Mouse (Mus musculus) limb, embryonic 11.5 days (tissue): Measurements from ENCODE around the gene Plekhm3. TPM values are rescaled to one million over a fixed set of nuclear protein-coding genes. Genes with fewer than 3 reads are reported as not detected.

Experiments used
- ATAC-seq: fragments of 200-750 bp; cut with Nextera tagmentation; 2 replicates; pipeline ENCODE4 v1.8.0; 2017; ENCODE audit warnings: low read depth; ENCODE audit not compliant: insufficient number of reproducible peaks, low FRiP score, low TSS enrichment
- DNase-seq: peaks from one replicate; pipeline ENCODE4 v3.0.0-alpha.2; 2015; ENCODE audit warnings: low spot score
- H3K27ac ChIP-seq: fragments of 300-500 bp; sonication (generic); replicated peaks from 2 replicates; pipeline ENCODE4 v1.5.1; 2014; ENCODE audit warnings: low read depth, mild to moderate bottlenecking, low read length
- H3K27me3 ChIP-seq: fragments of 300-500 bp; sonication (generic); 2 replicates; pipeline ENCODE4 v1.6.1; 2014; ENCODE audit warnings: mild to moderate bottlenecking, low read length, mixed read lengths; ENCODE audit not compliant: control insufficient read depth, insufficient read depth
- H3K36me3 ChIP-seq: fragments of 300-500 bp; sonication (generic); 2 replicates; pipeline ENCODE4 v1.6.1; 2014; ENCODE audit warnings: mild to moderate bottlenecking, low read length, moderate library complexity, mixed read lengths; ENCODE audit not compliant: control insufficient read depth, insufficient read depth
- H3K4me1 ChIP-seq: fragments of 300-500 bp; sonication (generic); 2 replicates; pipeline ENCODE4 v1.6.1; 2014; ENCODE audit warnings: low read length, mixed read lengths; ENCODE audit not compliant: control insufficient read depth, insufficient read depth
- H3K4me2 ChIP-seq: fragments of 300-500 bp; sonication (generic); 2 replicates; pipeline ENCODE4 v1.6.1; 2014; ENCODE audit warnings: low read depth, mild to moderate bottlenecking, moderate library complexity; ENCODE audit not compliant: severe bottlenecking
- H3K4me3 ChIP-seq: fragments of 300-500 bp; sonication (generic); 2 replicates; pipeline ENCODE4 v1.5.1; 2014; ENCODE audit warnings: low read depth, low read length
- H3K9ac ChIP-seq: fragments of 300-500 bp; sonication (generic); 2 replicates; pipeline ENCODE4 v1.6.1; 2014; ENCODE audit warnings: mild to moderate bottlenecking, low read length
- H3K9me3 ChIP-seq: fragments of 300-500 bp; sonication (generic); 2 replicates; pipeline ENCODE4 v1.6.1; 2016; ENCODE audit warnings: low read length; ENCODE audit not compliant: control insufficient read depth
- WGBS: fragments of 180-500 bp; shearing (Covaris S2); extraction: QIAGEN DNeasy Blood & Tissue Kit; methylation state at CpG from one replicate; pipeline ENCODE4 v1.1.7; 2014; 5-methylcytosine and 5-hydroxymethylcytosine counted together
- polyA plus RNA-seq: library from polyadenylated mRNA; unstranded; fragments of >200 nt; fragmentation: Nextera tagmentation; extraction: Ambion mirVana; gene quantifications from 2 replicates; pipeline ENCODE4 v1.2.1, GENCODE M21; 2014

Plekhm3 gene
- polyA plus RNA-seq, 1 experiment from 2014 or later, result 7.8 TPM

DNA sequence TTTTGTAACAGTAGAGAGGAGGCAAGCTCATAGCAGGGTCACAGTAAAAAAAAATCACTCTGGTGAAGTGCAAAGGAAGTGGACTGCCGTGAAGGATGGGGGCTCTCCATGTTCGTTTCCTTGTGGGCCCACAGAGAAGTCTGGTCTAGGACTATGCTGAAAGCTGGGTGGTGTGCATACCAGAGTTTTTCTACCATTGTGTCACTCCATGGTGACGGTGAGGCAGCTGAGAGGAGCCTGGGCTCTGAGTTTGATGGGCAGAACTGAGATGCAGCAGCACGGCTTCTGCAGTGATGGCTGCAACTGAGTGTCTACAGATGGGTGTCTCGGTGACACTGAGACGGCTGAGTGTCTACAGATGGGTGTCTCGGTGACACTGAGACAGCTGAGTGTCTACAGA is 108.5 kb downstream of the Plekhm3 start:
- Histone ChIP-seq H3K4me3 (no peak overlapping the region), H3K27ac (no peak overlapping the region; the same call in 1 of the 2 replicates), H3K4me2 (no peak overlapping the region), H3K27me3 (peaks cover 2% of the 10 kb centered on the region; the same call in 1 of the 2 replicates), H3K36me3 (no peaks in the 10 kb centered on the region), H3K9ac (no peak overlapping the region), H3K4me1 (peaks cover 23% of the 10 kb centered on the region), H3K9me3 (no peaks in the 10 kb centered on the region)
- 75% methylated on average over 7 of the region's 7 CpGs for WGBS
- ATAC-seq (no peak), DNase-seq (no peak)

DNA sequence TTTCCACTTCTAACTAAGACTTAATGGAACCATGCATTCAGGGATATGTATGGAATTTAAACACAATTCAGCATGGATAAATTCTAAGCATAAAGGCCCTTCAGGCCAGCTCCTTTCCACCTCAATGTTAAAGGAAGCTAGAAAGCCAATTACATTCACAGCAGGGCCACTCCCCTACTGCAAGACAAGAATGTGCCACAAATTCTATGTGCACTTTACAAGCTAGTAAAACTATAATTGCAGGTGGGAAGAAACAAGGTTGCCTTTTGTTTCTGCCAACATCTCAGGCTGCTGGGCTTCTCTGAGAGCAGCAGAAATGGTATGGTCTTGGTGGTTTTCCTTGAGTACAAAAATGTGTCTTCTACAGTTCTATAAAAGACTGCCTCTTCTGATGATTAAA is 109.1 kb downstream of the Plekhm3 start:
- peaks cover 23% of the 10 kb centered on the region for H3K4me1 ChIP-seq
- peaks cover 2% of the 10 kb centered on the region; the same call in 1 of the 2 replicates for H3K27me3 ChIP-seq
- no peak for DNase-seq
- no peaks in the 10 kb centered on the region for H3K9me3 ChIP-seq
- H3K4me2 ChIP-seq, result no peak overlapping the region
- no peak overlapping the region; the same call in 1 of the 2 replicates for H3K27ac ChIP-seq
- H3K36me3 ChIP-seq, result no peaks in the 10 kb centered on the region
- no peak overlapping the region for H3K4me3 ChIP-seq
- H3K9ac ChIP-seq, result no peak overlapping the region
- ATAC-seq, result no peak

DNA sequence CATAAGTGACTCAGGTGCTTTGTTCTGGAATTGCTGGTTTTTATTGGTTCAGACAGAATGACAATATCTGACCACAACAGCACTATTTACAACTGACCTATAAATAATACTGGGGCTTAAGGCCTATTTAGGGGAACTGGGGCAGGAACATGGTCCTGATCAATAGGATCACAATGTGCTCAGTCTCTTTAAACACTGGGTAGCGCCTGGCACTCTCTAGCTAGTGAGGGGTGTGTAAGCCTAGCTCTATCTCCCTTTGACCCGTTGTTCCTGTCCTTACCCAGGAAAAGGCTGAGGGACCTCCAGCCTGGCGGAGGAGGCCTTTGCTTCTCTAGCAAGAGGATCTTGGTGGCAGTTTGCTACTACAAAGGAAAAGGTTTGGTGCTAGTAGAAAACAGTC is 111.6 kb downstream of the Plekhm3 start:
- Histone ChIP-seq H3K9ac (no peak overlapping the region), H3K27me3 (peaks cover 2% of the 10 kb centered on the region; the same call in 1 of the 2 replicates), H3K4me2 (no peak overlapping the region), H3K27ac (no peak overlapping the region), H3K9me3 (no peaks in the 10 kb centered on the region), H3K36me3 (no peaks in the 10 kb centered on the region), H3K4me3 (no peak overlapping the region), H3K4me1 (peaks cover 23% of the 10 kb centered on the region)
- DNase-seq (no peak), ATAC-seq (no peak)
- WGBS, result 86% methylated on average over 3 of the region's 3 CpGs

DNA sequence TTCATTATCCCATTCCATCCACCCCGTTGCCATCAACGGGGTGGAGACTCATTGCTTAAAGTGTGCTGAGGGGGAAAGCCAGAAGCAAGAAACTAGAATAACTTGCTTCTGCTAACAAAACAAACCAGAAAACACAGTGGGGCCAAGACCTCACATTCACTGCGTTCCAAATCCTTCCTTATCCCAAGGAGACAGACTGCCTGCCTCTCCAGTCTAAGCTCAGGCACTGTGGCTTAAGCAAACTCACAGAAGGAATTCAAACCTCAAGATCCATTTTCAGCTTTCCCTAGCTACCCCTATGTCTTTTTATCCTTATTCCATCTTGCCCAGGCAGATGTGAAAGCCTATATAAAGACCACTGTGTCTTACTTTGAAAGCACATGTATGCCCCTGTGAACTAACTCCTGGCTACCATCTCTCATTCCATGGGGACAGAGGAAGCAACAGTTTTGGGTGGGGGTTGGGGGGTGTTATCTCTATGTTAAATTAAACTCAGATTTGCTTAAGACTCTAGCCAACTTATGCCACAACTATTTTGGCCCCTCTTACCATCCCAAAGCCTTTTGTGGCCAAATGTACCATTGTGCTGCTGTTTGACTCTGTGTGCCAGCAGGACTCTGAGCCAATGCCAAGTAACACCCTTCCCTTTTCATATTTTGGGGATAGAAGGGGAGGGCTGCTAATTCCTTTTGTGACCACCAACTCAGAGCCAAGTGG is 112.6 kb downstream of the Plekhm3 start:
- 79% methylated on average over 3 of the region's 3 CpGs for WGBS
- no peak overlapping the region for H3K9ac ChIP-seq
- no peaks in the 10 kb centered on the region for H3K36me3 ChIP-seq
- H3K27me3 ChIP-seq, result peaks cover 2% of the 10 kb centered on the region; the same call in 1 of the 2 replicates
- peaks cover 21% of the 10 kb centered on the region for H3K4me1 ChIP-seq
- no peak overlapping the region for H3K27ac ChIP-seq
- ATAC-seq, result no peak
- H3K4me3 ChIP-seq, result no peak overlapping the region
- no peak overlapping the region for H3K4me2 ChIP-seq
- DNase-seq, result no peak
- H3K9me3 ChIP-seq, result no peaks in the 10 kb centered on the region

DNA sequence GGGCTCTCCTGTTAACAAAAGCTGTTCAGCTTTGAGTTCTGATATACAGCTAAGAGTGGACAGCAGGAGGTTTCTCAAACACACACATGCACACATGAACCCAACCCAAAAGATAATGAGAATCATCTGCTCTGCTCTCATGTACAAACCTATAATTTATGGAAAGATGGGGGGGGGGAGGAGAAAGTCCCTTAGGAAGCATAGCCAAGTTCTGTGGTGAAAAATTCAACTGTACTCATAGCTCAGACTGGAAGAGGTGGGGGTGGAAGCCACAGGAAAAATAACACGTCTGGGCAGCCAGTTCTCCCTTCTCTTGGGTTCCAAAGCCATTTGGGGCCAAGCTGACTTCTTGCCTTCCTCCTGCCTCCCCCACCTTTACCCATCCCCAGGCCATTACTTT is 115.7 kb downstream of the Plekhm3 start:
- no peak overlapping the region for H3K27ac ChIP-seq
- no peaks in the 10 kb centered on the region for H3K9me3 ChIP-seq
- no peak overlapping the region for H3K4me2 ChIP-seq
- no peak overlapping the region for H3K9ac ChIP-seq
- H3K4me3 ChIP-seq, result no peak overlapping the region
- no peaks in the 10 kb centered on the region for H3K36me3 ChIP-seq
- WGBS, result 33% methylated on average over 1 of the region's 1 CpGs
- no peak for DNase-seq
- H3K4me1 ChIP-seq, result 0 out of 2 replicates have a peak, but pooled peaks cover 1% of the 10 kb centered on the region
- ATAC-seq, result no peak
- peaks cover 2% of the 10 kb centered on the region; the same call in 1 of the 2 replicates for H3K27me3 ChIP-seq

DNA sequence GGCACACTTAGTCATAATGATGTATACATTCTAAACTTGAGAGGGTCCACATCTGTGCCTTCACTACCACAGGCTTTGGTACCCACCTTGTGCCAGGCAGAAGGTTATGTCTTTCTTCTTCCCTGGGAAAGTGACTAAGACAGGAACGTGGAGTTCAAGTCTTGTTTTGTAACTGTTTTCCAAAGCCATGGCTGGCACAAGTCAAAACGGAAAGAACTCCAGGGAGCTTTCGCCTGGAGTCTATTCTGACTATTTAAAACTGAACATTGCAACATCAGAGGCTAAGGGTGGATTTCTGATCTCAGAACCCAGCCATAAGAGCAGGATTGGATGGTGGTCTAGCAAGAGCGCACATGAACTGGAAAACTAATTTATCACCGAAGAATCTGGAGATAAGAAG is 120.0 kb downstream of the Plekhm3 start:
- Histone ChIP-seq H3K9me3 (no peaks in the 10 kb centered on the region), H3K36me3 (no peaks in the 10 kb centered on the region), H3K4me1 (no peaks in the 10 kb centered on the region), H3K4me2 (no peak overlapping the region), H3K27ac (no peak overlapping the region), H3K4me3 (no peak overlapping the region), H3K9ac (no peak overlapping the region), H3K27me3 (no peaks in the 10 kb centered on the region)
- DNase-seq (no peak), ATAC-seq (no peak)
- 93% methylated on average over 5 of the region's 5 CpGs for WGBS

DNA sequence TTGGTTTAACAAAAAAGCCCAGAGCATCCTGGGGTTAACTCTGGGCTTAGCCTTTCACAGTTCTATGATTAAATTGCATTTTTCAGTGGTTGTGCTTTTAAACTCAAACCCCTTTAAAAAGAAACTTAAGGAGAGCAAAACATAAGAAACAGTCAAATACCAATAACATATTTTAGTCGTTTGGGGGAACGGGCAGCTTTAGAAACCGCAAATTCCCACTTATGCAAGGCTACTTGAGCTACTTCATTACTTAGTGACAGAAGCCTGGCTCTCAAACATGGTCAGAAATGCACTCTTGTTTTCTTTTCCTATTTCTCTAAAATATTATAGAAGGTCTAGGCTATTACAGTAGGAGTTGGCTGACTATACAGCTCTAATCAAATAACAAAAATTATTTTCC is 120.5 kb downstream of the Plekhm3 start:
- ATAC-seq (no peak), DNase-seq (no peak)
- WGBS, result 76% methylated on average over 3 of the region's 3 CpGs
- Histone ChIP-seq H3K27me3 (no peaks in the 10 kb centered on the region), H3K4me1 (no peaks in the 10 kb centered on the region), H3K9me3 (no peaks in the 10 kb centered on the region), H3K36me3 (no peaks in the 10 kb centered on the region), H3K27ac (no peak overlapping the region), H3K9ac (no peak overlapping the region), H3K4me3 (no peak overlapping the region), H3K4me2 (no peak overlapping the region)

DNA sequence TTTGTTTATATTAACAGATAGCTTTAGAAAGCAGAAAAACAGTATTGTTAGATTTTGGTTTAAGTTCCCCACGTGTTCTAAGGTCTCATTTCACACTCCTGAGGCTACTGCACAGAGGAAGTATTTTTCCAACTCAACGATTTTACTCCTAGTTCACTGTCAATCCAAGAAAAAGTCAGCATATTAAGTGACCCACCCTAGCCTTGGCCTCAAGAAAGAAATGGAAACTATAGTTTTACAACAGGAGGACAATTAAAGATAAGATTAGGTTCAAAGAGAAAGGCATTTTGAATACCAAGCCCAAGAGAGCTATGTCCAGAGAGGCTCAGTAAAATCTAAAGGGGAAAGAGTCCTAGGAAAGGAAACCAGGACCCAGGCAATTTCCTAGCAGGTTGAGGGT is 125.1 kb downstream of the Plekhm3 start:
- ATAC-seq (no peak), DNase-seq (no peak)
- Histone ChIP-seq H3K27me3 (no peaks in the 10 kb centered on the region), H3K9ac (no peak overlapping the region), H3K27ac (no peak overlapping the region), H3K4me1 (no peaks in the 10 kb centered on the region), H3K9me3 (no peaks in the 10 kb centered on the region), H3K4me3 (no peak overlapping the region), H3K36me3 (no peaks in the 10 kb centered on the region), H3K4me2 (no peak overlapping the region)
- WGBS, result 77% methylated on average over 2 of the region's 2 CpGs

DNA sequence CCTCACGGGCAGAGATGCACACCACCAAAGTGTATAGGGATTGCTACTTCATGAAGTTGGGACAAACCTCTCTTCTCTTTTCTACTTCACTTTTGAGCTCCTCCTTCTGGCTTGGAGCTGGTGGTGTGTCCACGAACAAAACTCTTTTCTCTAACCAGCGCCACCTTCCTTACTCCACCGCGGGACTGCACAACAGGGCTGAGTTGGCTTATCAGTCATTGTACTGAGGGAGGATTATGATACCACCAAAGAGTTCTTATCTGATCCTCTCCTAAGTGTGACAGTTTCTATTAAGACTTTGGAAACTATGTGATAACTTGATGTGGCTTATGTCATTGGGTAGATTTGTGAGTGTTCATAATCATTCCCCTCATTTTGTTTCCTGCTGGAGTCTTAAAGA is 129.2 kb downstream of the Plekhm3 start:
- Histone ChIP-seq H3K9ac (no peak overlapping the region), H3K4me2 (no peak overlapping the region), H3K27ac (no peak overlapping the region), H3K27me3 (no peaks in the 10 kb centered on the region), H3K4me1 (no peaks in the 10 kb centered on the region), H3K36me3 (no peaks in the 10 kb centered on the region), H3K4me3 (no peak overlapping the region), H3K9me3 (no peaks in the 10 kb centered on the region)
- no peak for ATAC-seq
- WGBS, result 96% methylated on average over 5 of the region's 5 CpGs
- no peak for DNase-seq
